Mouse (Mus musculus) intestine, embryonic 15.5 days (tissue): Measurements from ENCODE around the gene Alox5. TPM values are rescaled to one million over a fixed set of nuclear protein-coding genes. Genes with fewer than 3 reads are reported as not detected.
A peak's percentile ranks its signal among the peaks of the same experiment; 100 is the strongest.
"Not testable (repeated sequence)": the region's sequence is repeated elsewhere in the genome, so short reads cannot be mapped to it uniquely, and the experiment has no call there.

Experiments used
- ATAC-seq: fragments of 200-750 bp; cut with Nextera tagmentation; 2 replicates; pipeline ENCODE4 v1.8.0; 2017; ENCODE audit warnings: moderate TSS enrichment, moderate library complexity
- H3K27ac ChIP-seq: fragments of 300-500 bp; sonication (generic); 2 replicates; pipeline ENCODE4 v1.5.1; 2015; ENCODE audit warnings: mild to moderate bottlenecking, inconsistent platforms
- H3K27me3 ChIP-seq: fragments of 300-500 bp; sonication (generic); replicated peaks from 2 replicates; pipeline ENCODE4 v1.6.1; 2015; ENCODE audit warnings: inconsistent platforms
- H3K36me3 ChIP-seq: fragments of 300-500 bp; sonication (generic); 2 replicates; pipeline ENCODE4 v1.6.1; 2015; ENCODE audit warnings: inconsistent platforms
- H3K4me1 ChIP-seq: fragments of 300-500 bp; sonication (generic); replicated peaks from 2 replicates; pipeline ENCODE4 v1.6.1; 2015; ENCODE audit warnings: inconsistent platforms
- H3K4me2 ChIP-seq: fragments of 300-500 bp; sonication (generic); replicated peaks from 2 replicates; pipeline ENCODE4 v1.6.1; 2015; ENCODE audit warnings: mild to moderate bottlenecking, inconsistent platforms
- H3K4me3 ChIP-seq: fragments of 300-500 bp; sonication (generic); replicated peaks from 2 replicates; pipeline ENCODE4 v1.5.1; 2015; ENCODE audit warnings: inconsistent platforms
- H3K9ac ChIP-seq: fragments of 300-500 bp; sonication (generic); 2 replicates; pipeline ENCODE4 v1.6.1; 2015; ENCODE audit warnings: inconsistent platforms
- H3K9me3 ChIP-seq: fragments of 300-500 bp; sonication (generic); 2 replicates; pipeline ENCODE4 v1.6.1; 2016; ENCODE audit warnings: inconsistent platforms
- WGBS: fragments of 180-500 bp; shearing (Covaris S2); methylation state at CpG from one replicate; pipeline ENCODE4 v1.1.7; 2015; 5-methylcytosine and 5-hydroxymethylcytosine counted together
- polyA plus RNA-seq: library from polyadenylated mRNA; unstranded; fragments of >200 nt; fragmentation: Nextera tagmentation; extraction: Ambion mirVana; gene quantifications from 2 replicates; pipeline ENCODE4 v1.2.1, GENCODE M21; 2015

Gene Alox5
- 1.4 and 4.0 TPM in 2 replicates for polyA plus RNA-seq

- peaks cover 8% of the 10 kb centered on the region for H3K4me1 ChIP-seq
- H3K36me3 ChIP-seq, result no peaks in the 10 kb centered on the region
- no peaks in the 10 kb centered on the region for H3K9me3 ChIP-seq
- ATAC-seq, result peak; percentile 61; the same call in 1 of the 2 replicates
- no peak within 1 kb of the TSS for H3K27ac ChIP-seq
- WGBS, result 3% methylated on average over 43 of the region's 43 CpGs
- H3K4me2 ChIP-seq, result peak within 1 kb of the TSS; percentile 85
- no peak within 1 kb of the TSS; the same call in 1 of the 2 replicates for H3K9ac ChIP-seq
- peak within 1 kb of the TSS; percentile 37 for H3K4me3 ChIP-seq
- H3K27me3 ChIP-seq, result peaks cover 27% of the 10 kb centered on the region
Observed at GRCm38 (mm10) chr6:116460544-116461283, at the start of gene Alox5. Gene Alox5, minus strand, starts transcription at chr6:116461178.

- not testable (repeated sequence) for H3K9ac ChIP-seq, H3K36me3 ChIP-seq, H3K4me1 ChIP-seq, H3K27me3 ChIP-seq, ATAC-seq, H3K9me3 ChIP-seq, H3K4me3 ChIP-seq, H3K27ac ChIP-seq, H3K4me2 ChIP-seq
- 91% methylated on average over 20 of the region's 20 CpGs for WGBS
Observed at GRCm38 (mm10) chr6:116506302-116507003, 45.5 kb upstream of the Alox5 start, which contains the start of gene Olfr212. Gene Olfr212, plus strand, starts transcription at chr6:116506516.

GRCm38 (mm10) chr6:116495960-116496359 is 35.0 kb upstream of the Alox5 start:
- 82% methylated on average over 1 of the region's 1 CpGs for WGBS
- Histone ChIP-seq H3K27ac (no peak overlapping the region), H3K9me3 (no peaks in the 10 kb centered on the region), H3K27me3 (no peaks in the 10 kb centered on the region), H3K4me3 (no peak overlapping the region), H3K9ac (no peak overlapping the region), H3K36me3 (no peaks in the 10 kb centered on the region), H3K4me1 (no peaks in the 10 kb centered on the region), H3K4me2 (no peak overlapping the region)
- no peak for ATAC-seq

GRCm38 (mm10) chr6:116493742-116494141 is 32.8 kb upstream of the Alox5 start:
- no peak overlapping the region for H3K4me3 ChIP-seq
- no peaks in the 10 kb centered on the region for H3K4me1 ChIP-seq
- no peaks in the 10 kb centered on the region for H3K27me3 ChIP-seq
- WGBS, result 86% methylated on average over 5 of the region's 5 CpGs
- no peak overlapping the region for H3K27ac ChIP-seq
- H3K36me3 ChIP-seq, result no peaks in the 10 kb centered on the region
- no peaks in the 10 kb centered on the region for H3K9me3 ChIP-seq
- no peak for ATAC-seq
- no peak overlapping the region for H3K9ac ChIP-seq
- H3K4me2 ChIP-seq, result no peak overlapping the region

GRCm38 (mm10) chr6:116488791-116489190 is 27.8 kb upstream of the Alox5 start, which contains the start of gene Olfr211:
Gene Olfr211, plus strand, starts transcription at chr6:116489091.
- WGBS, result 72% methylated on average over 4 of the region's 4 CpGs
- ATAC-seq, result no peak

GRCm38 (mm10) chr6:116486833-116487232 is 25.9 kb upstream of the Alox5 start:
- 41% methylated on average over 1 of the region's 1 CpGs for WGBS
- H3K4me1 ChIP-seq, result no peaks in the 10 kb centered on the region
- no peaks in the 10 kb centered on the region for H3K27me3 ChIP-seq
- H3K4me3 ChIP-seq, result no peak overlapping the region
- H3K9ac ChIP-seq, result no peak overlapping the region
- no peak overlapping the region for H3K4me2 ChIP-seq
- H3K27ac ChIP-seq, result no peak overlapping the region
- H3K9me3 ChIP-seq, result no peaks in the 10 kb centered on the region
- no peaks in the 10 kb centered on the region for H3K36me3 ChIP-seq
- no peak for ATAC-seq

More at GRCm38 (mm10) chr6:116488791-116489190, 27.8 kb upstream of the Alox5 start, which contains the start of gene Olfr211:
- H3K4me3 ChIP-seq, result no peak within 1 kb of the TSS
- no peaks in the 10 kb centered on the region for H3K4me1 ChIP-seq
- no peak within 1 kb of the TSS for H3K9ac ChIP-seq
- H3K4me2 ChIP-seq, result no peak within 1 kb of the TSS
- no peaks in the 10 kb centered on the region for H3K9me3 ChIP-seq
- H3K36me3 ChIP-seq, result no peaks in the 10 kb centered on the region
- no peaks in the 10 kb centered on the region for H3K27me3 ChIP-seq
- no peak within 1 kb of the TSS for H3K27ac ChIP-seq

GRCm38 (mm10) chr6:116485081-116485480 is 24.1 kb upstream of the Alox5 start:
- ATAC-seq, result no peak
- no peaks in the 10 kb centered on the region for H3K27me3 ChIP-seq
- 68% methylated on average over 1 of the region's 1 CpGs for WGBS
- no peaks in the 10 kb centered on the region for H3K36me3 ChIP-seq
- H3K9ac ChIP-seq, result no peak overlapping the region
- no peaks in the 10 kb centered on the region for H3K9me3 ChIP-seq
- H3K4me3 ChIP-seq, result no peak overlapping the region
- no peak overlapping the region for H3K27ac ChIP-seq
- no peak overlapping the region for H3K4me2 ChIP-seq
- no peaks in the 10 kb centered on the region for H3K4me1 ChIP-seq

- H3K9me3 ChIP-seq, result no peaks in the 10 kb centered on the region
- ATAC-seq, result no peak
- no peaks in the 10 kb centered on the region for H3K27me3 ChIP-seq
- no peak overlapping the region for H3K4me3 ChIP-seq
- H3K27ac ChIP-seq, result no peak overlapping the region
- no peaks in the 10 kb centered on the region for H3K4me1 ChIP-seq
- no peak overlapping the region for H3K4me2 ChIP-seq
- WGBS, result 30% methylated on average over 3 of the region's 3 CpGs
- H3K36me3 ChIP-seq, result no peaks in the 10 kb centered on the region
- no peak overlapping the region for H3K9ac ChIP-seq
Observed at GRCm38 (mm10) chr6:116468081-116468480, 7.1 kb upstream of the Alox5 start.

GRCm38 (mm10) chr6:116459232-116459631 is 1.7 kb downstream of the Alox5 start:
- H3K27me3 ChIP-seq, result peaks cover 27% of the 10 kb centered on the region
- no peaks in the 10 kb centered on the region for H3K9me3 ChIP-seq
- no peak for ATAC-seq
- no peak overlapping the region for H3K4me3 ChIP-seq
- H3K27ac ChIP-seq, result no peak overlapping the region
- no peak overlapping the region for H3K9ac ChIP-seq
- peaks cover 8% of the 10 kb centered on the region for H3K4me1 ChIP-seq
- H3K36me3 ChIP-seq, result no peaks in the 10 kb centered on the region
- no peak overlapping the region for H3K4me2 ChIP-seq
- 66% methylated on average over 2 of the region's 2 CpGs for WGBS

GRCm38 (mm10) chr6:116458728-116459127 is 2.2 kb downstream of the Alox5 start:
- Histone ChIP-seq H3K36me3 (no peaks in the 10 kb centered on the region), H3K4me3 (no peak overlapping the region), H3K4me2 (no peak overlapping the region), H3K9me3 (no peaks in the 10 kb centered on the region), H3K27ac (no peak overlapping the region), H3K4me1 (peaks cover 8% of the 10 kb centered on the region), H3K9ac (no peak overlapping the region), H3K27me3 (peaks cover 27% of the 10 kb centered on the region)
- ATAC-seq, result no peak
- WGBS, result 79% methylated on average over 4 of the region's 4 CpGs

- Histone ChIP-seq H3K27ac (no peak overlapping the region), H3K9ac (no peak overlapping the region), H3K9me3 (no peaks in the 10 kb centered on the region), H3K36me3 (no peaks in the 10 kb centered on the region), H3K27me3 (peaks cover 22% of the 10 kb centered on the region), H3K4me2 (no peak overlapping the region), H3K4me1 (peaks cover 8% of the 10 kb centered on the region), H3K4me3 (no peak overlapping the region)
- ATAC-seq, result no peak
- WGBS, result 41% methylated on average over 1 of the region's 1 CpGs
Observed at GRCm38 (mm10) chr6:116456482-116456881, 4.5 kb downstream of the Alox5 start.

- no peak overlapping the region for H3K4me2 ChIP-seq
- H3K27ac ChIP-seq, result no peak overlapping the region
- no peaks in the 10 kb centered on the region for H3K9me3 ChIP-seq
- peaks cover 15% of the 10 kb centered on the region for H3K27me3 ChIP-seq
- WGBS, result 78% methylated on average over 4 of the region's 4 CpGs
- H3K36me3 ChIP-seq, result no peaks in the 10 kb centered on the region
- H3K4me3 ChIP-seq, result no peak overlapping the region
- peaks cover 4% of the 10 kb centered on the region for H3K4me1 ChIP-seq
- no peak overlapping the region for H3K9ac ChIP-seq
- no peak for ATAC-seq
Observed at GRCm38 (mm10) chr6:116455781-116456180, 5.2 kb downstream of the Alox5 start.
